Mouse (Mus musculus) limb, embryonic 14.5 days (tissue): ENCODE measurements around the gene Adam8. TPM values are rescaled to one million over a fixed set of nuclear protein-coding genes. Genes with fewer than 3 reads are reported as not detected.

Experiments
- ATAC-seq: fragments of 200-750 bp; cut with Nextera tagmentation; 2 replicates; pipeline ENCODE4 v1.8.0; 2017; ENCODE audit warnings: low read depth, moderate number of reproducible peaks, moderate TSS enrichment; ENCODE audit not compliant: low FRiP score
- DNase-seq: peaks from one replicate; pipeline ENCODE4 v3.0.0-alpha.2; 2015; ENCODE audit warnings: low spot score
- H3K27ac ChIP-seq: fragments of 300-500 bp; sonication (generic); replicated peaks from 2 replicates; pipeline ENCODE4 v1.5.1; 2014; ENCODE audit warnings: low read depth, mild to moderate bottlenecking, low read length, moderate library complexity, mixed read lengths
- H3K27me3 ChIP-seq: fragments of 300-500 bp; sonication (generic); 2 replicates; pipeline ENCODE4 v1.6.1; 2014; ENCODE audit warnings: low read length, mixed read lengths; ENCODE audit not compliant: control insufficient read depth, insufficient read depth
- H3K36me3 ChIP-seq: fragments of 300-500 bp; sonication (generic); 2 replicates; pipeline ENCODE4 v1.6.1; 2014; ENCODE audit warnings: mild to moderate bottlenecking, low read length, moderate library complexity, mixed read lengths; ENCODE audit not compliant: control insufficient read depth, insufficient read depth
- H3K4me1 ChIP-seq: fragments of 300-500 bp; sonication (generic); 2 replicates; pipeline ENCODE4 v1.6.1; 2014; ENCODE audit warnings: antibody characterized with exemption, low read length, mixed read lengths; ENCODE audit not compliant: control insufficient read depth, insufficient read depth
- H3K4me2 ChIP-seq: fragments of 300-500 bp; sonication (generic); replicated peaks from 2 replicates; pipeline ENCODE4 v1.6.1; 2014; ENCODE audit warnings: low read depth, mild to moderate bottlenecking, low read length, moderate library complexity; ENCODE audit not compliant: severe bottlenecking
- H3K4me3 ChIP-seq: fragments of 300-500 bp; sonication (generic); replicated peaks from 2 replicates; pipeline ENCODE4 v1.5.1; 2014; ENCODE audit warnings: low read length
- H3K9ac ChIP-seq: fragments of 300-500 bp; sonication (generic); 2 replicates; pipeline ENCODE4 v1.6.1; 2014; ENCODE audit warnings: mild to moderate bottlenecking, low read depth, low read length, moderate library complexity; ENCODE audit not compliant: severe bottlenecking
- H3K9me3 ChIP-seq: fragments of 300-500 bp; sonication (generic); 2 replicates; pipeline ENCODE4 v1.6.1; 2016; ENCODE audit warnings: low read length; ENCODE audit not compliant: control insufficient read depth
- POLR2A ChIP-seq: fragments of 200-500 bp; IDR thresholded peaks from 2 replicates; pipeline ENCODE4 v1.8.0; 2012; ENCODE audit warnings: inconsistent platforms, mild to moderate bottlenecking, moderate library complexity, borderline replicate concordance; ENCODE audit not compliant: insufficient read depth, insufficient read length; ENCODE audit errors: extremely low read depth
- WGBS: fragments of 180-500 bp; shearing (Covaris S2); extraction: QIAGEN DNeasy Blood & Tissue Kit; methylation state at CpG from one replicate; pipeline ENCODE4 v1.1.7; 2014; 5-methylcytosine and 5-hydroxymethylcytosine counted together
- polyA plus RNA-seq, 2 experiments: library from polyadenylated mRNA; depleted of rRNA in 1 of 2; stranded (reverse) in 1 of 2; unstranded in 1 of 2; fragments of >200 nt; fragmentation: Nextera tagmentation in 1 of 2; extraction: Ambion mirVana in 1 of 2; gene quantifications; 2 replicates each; pipeline versions ENCODE4 v1.2.1 to v1.2.3; 2012 to 2014

Adam8 gene
- polyA plus RNA-seq, 2 experiments = 1.8 to 8.8 TPM

- TF ChIP-seq POLR2A = no peak
- H3K27me3 ChIP-seq = no peaks in the 10 kb centered on the region
- no peak overlapping the region for H3K9ac ChIP-seq
- peaks cover 42% of the 10 kb centered on the region for H3K36me3 ChIP-seq
- H3K27ac ChIP-seq = no peak overlapping the region
- no peak overlapping the region for H3K4me3 ChIP-seq
- ATAC-seq (no peak), DNase-seq (no peak)
- WGBS = 81% methylated on average over 6 of the region's 6 CpGs
- H3K4me1 ChIP-seq = no peaks in the 10 kb centered on the region
- H3K9me3 ChIP-seq = no peaks in the 10 kb centered on the region
- no peak overlapping the region for H3K4me2 ChIP-seq
These were observed 1.2 kb upstream of the Adam8 start for GRCm38 (mm10) chr7:139993532-139993931.

GRCm38 (mm10) chr7:139990864-139991394 lies 1.4 kb downstream of the Adam8 start:
- no peaks in the 10 kb centered on the region for H3K4me1 ChIP-seq
- 62% methylated on average over 8 of the region's 8 CpGs for WGBS
- H3K27ac ChIP-seq = no peak overlapping the region
- no peak overlapping the region for H3K4me3 ChIP-seq
- no peaks in the 10 kb centered on the region for H3K27me3 ChIP-seq
- no peak for TF ChIP-seq POLR2A
- no peaks in the 10 kb centered on the region for H3K9me3 ChIP-seq
- no peak for DNase-seq
- peaks cover 16% of the 10 kb centered on the region for H3K36me3 ChIP-seq
- H3K4me2 ChIP-seq = no peak overlapping the region
- H3K9ac ChIP-seq = no peak overlapping the region
- ATAC-seq = no peak

GRCm38 (mm10) chr7:139988272-139988671 lies 4.1 kb downstream of the Adam8 start:
- no peak for DNase-seq
- no peaks in the 10 kb centered on the region for H3K4me1 ChIP-seq
- no peak overlapping the region for H3K9ac ChIP-seq
- no peak for TF ChIP-seq POLR2A
- no peaks in the 10 kb centered on the region; the same call in 1 of the 2 replicates for H3K36me3 ChIP-seq
- H3K4me2 ChIP-seq = no peak overlapping the region
- no peak overlapping the region for H3K4me3 ChIP-seq
- H3K27ac ChIP-seq = no peak overlapping the region
- no peaks in the 10 kb centered on the region for H3K9me3 ChIP-seq
- WGBS = 96% methylated on average over 9 of the region's 9 CpGs
- no peaks in the 10 kb centered on the region for H3K27me3 ChIP-seq
- no peak for ATAC-seq

GRCm38 (mm10) chr7:139984505-139984904 lies 7.9 kb downstream of the Adam8 start:
- no peak overlapping the region for H3K27ac ChIP-seq
- no peak overlapping the region for H3K4me2 ChIP-seq
- H3K9ac ChIP-seq = no peak overlapping the region
- 92% methylated on average over 11 of the region's 11 CpGs for WGBS
- TF ChIP-seq POLR2A = no peak
- DNase-seq = no peak
- H3K4me3 ChIP-seq = no peak overlapping the region
- no peaks in the 10 kb centered on the region for H3K27me3 ChIP-seq
- ATAC-seq = no peak
- H3K4me1 ChIP-seq = no peaks in the 10 kb centered on the region
- no peaks in the 10 kb centered on the region; the same call in 1 of the 2 replicates for H3K36me3 ChIP-seq
- H3K9me3 ChIP-seq = no peaks in the 10 kb centered on the region

- no peak overlapping the region for H3K4me2 ChIP-seq
- TF ChIP-seq POLR2A = no peak
- ATAC-seq (no peak), DNase-seq (no peak)
- no peaks in the 10 kb centered on the region; the same call in 1 of the 2 replicates for H3K36me3 ChIP-seq
- H3K27ac ChIP-seq = no peak overlapping the region
- H3K4me1 ChIP-seq = no peaks in the 10 kb centered on the region
- no peak overlapping the region for H3K4me3 ChIP-seq
- no peak overlapping the region for H3K9ac ChIP-seq
- H3K27me3 ChIP-seq = no peaks in the 10 kb centered on the region
- WGBS = 78% methylated on average over 10 of the region's 11 CpGs
- H3K9me3 ChIP-seq = no peaks in the 10 kb centered on the region
These were observed 10.3 kb downstream of the Adam8 start for GRCm38 (mm10) chr7:139982058-139982457.
